ENCODE assay signal across 21 mouse cellular contexts in the genomic region with DNA sequence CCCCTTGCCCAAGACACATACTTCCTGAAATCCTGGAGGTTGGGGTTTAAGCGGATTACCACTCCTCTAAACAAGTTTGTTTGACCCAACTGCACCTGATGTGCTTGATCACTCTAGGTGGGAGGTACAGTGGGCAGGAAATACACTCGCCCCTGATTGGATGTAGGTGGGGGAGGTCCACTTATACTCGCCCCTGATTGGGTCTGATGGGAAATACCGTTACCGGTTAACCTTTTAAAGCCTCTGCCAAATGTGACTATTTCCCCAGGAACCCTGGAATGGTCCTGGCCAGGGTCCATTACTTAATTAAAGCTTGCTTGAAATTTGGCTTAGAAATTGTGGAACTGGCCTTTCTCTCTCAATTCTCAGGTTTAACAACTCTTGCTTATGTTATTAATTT. TPM values are rescaled to one million over a fixed set of nuclear protein-coding genes. Genes with fewer than 3 reads are reported as not detected.
DNase-seq lines count a peak whose midpoint lies in the region; ATAC-seq and TF ChIP-seq lines count a peak whose summit lies in the region.
"Had no signal": no experiment of that assay in that cellular context is flagged by ENCODE, and none has a peak within 500 bp of the region (broad histone marks: within the 10 kb centered on the region; RNA-seq: fewer than 3 reads in every experiment).

No protein-coding gene starts in this region.

- no peak overlapping the region for H3K4me3 ChIP-seq in kidney, embryonic 15.5 days (replicated peaks)
- no peak overlapping the region for H3K4me3 ChIP-seq in liver, postnatal 0 days (ENCODE audit: low read depth, low read length)
- H3K4me3 ChIP-seq in liver, embryonic 11.5 days (ENCODE audit: low read depth, low read length): no peak overlapping the region
- H3K4me3 ChIP-seq in layer of hippocampus, adult 2 months: no peak overlapping the region
- H3K4me3 ChIP-seq: embryonic facial prominence, embryonic 12.5 days; erythroblast, embryonic 14.5 days; heart, adult 2 months; hindbrain, embryonic 15.5 days; limb, embryonic 12.5 days; stomach, embryonic 15.5 days had no signal

- no peak for TF ChIP-seq CTCF in liver, postnatal 0 days (IDR thresholded peaks at IDR 0.05; ENCODE audit: low read depth)
- TF ChIP-seq CTCF in layer of hippocampus, adult 2 months (conservative IDR thresholded peaks at IDR 0.05): no peak

- no peak overlapping the region for H3K9ac ChIP-seq in kidney, embryonic 15.5 days
- H3K9ac ChIP-seq in liver, postnatal 0 days (replicated peaks): no peak overlapping the region
- H3K9ac ChIP-seq in liver, embryonic 11.5 days (ENCODE audit: low read depth, low read length): no peak overlapping the region
- H3K9ac ChIP-seq: embryonic facial prominence, embryonic 12.5 days; hindbrain, embryonic 15.5 days; limb, embryonic 12.5 days; stomach, embryonic 15.5 days had no signal

- no peaks in the 10 kb centered on the region for H3K27me3 ChIP-seq in kidney, embryonic 15.5 days
- no peaks in the 10 kb centered on the region for H3K27me3 ChIP-seq in liver, postnatal 0 days (ENCODE audit: insufficient read depth, low read length)
- no peaks in the 10 kb centered on the region for H3K27me3 ChIP-seq in liver, embryonic 11.5 days (replicated peaks; ENCODE audit: control insufficient read depth, insufficient read depth, low read length)
- H3K27me3 ChIP-seq: embryonic facial prominence, embryonic 12.5 days; hindbrain, embryonic 15.5 days; limb, embryonic 12.5 days; stomach, embryonic 15.5 days had no signal

- H3K4me1 ChIP-seq in kidney, embryonic 15.5 days: no peaks in the 10 kb centered on the region
- peaks cover 5% of the 10 kb centered on the region; the same call in 1 of the 2 replicates for H3K4me1 ChIP-seq in liver, postnatal 0 days (ENCODE audit: insufficient read depth)
- H3K4me1 ChIP-seq in liver, embryonic 11.5 days (replicated peaks; ENCODE audit: control insufficient read depth, insufficient read depth, low read length): no peaks in the 10 kb centered on the region; the same call in 1 of the 2 replicates
- H3K4me1 ChIP-seq: embryonic facial prominence, embryonic 12.5 days; hindbrain, embryonic 15.5 days had no signal

- no peak for ATAC-seq in kidney, embryonic 15.5 days (replicated peaks; ENCODE audit: low FRiP score)
- peak; percentile 87 for ATAC-seq in liver, postnatal 0 days
- no peak for ATAC-seq in liver, embryonic 11.5 days (replicated peaks; ENCODE audit: low FRiP score)
- ATAC-seq: forebrain, embryonic 14.5 days; intestine, postnatal 0 days; midbrain, embryonic 16.5 days had no signal

- WGBS in kidney, embryonic 15.5 days: 84% methylated on average over 5 of the region's 5 CpGs
- WGBS in liver, postnatal 0 days (ENCODE audit: insufficient replicate concordance): 83% methylated on average over 5 of the region's 5 CpGs
- WGBS in liver, embryonic 11.5 days: 77% methylated on average over 5 of the region's 5 CpGs

- H3K9me3 ChIP-seq in kidney, embryonic 15.5 days (replicated peaks): no peaks in the 10 kb centered on the region
- H3K9me3 ChIP-seq in liver, postnatal 0 days (ENCODE audit: low read length): no peaks in the 10 kb centered on the region
- no peaks in the 10 kb centered on the region for H3K9me3 ChIP-seq in liver, embryonic 11.5 days (ENCODE audit: control insufficient read depth, low read length)
- H3K9me3 ChIP-seq: embryonic facial prominence, embryonic 12.5 days; hindbrain, embryonic 15.5 days; limb, embryonic 12.5 days; stomach, embryonic 15.5 days had no signal

- no peak overlapping the region for H3K4me2 ChIP-seq in kidney, embryonic 15.5 days
- H3K4me2 ChIP-seq in liver, postnatal 0 days (ENCODE audit: low read depth, low read length): no peak overlapping the region
- no peak overlapping the region for H3K4me2 ChIP-seq in liver, embryonic 11.5 days
- H3K4me2 ChIP-seq: embryonic facial prominence, embryonic 12.5 days; hindbrain, embryonic 15.5 days; limb, embryonic 12.5 days; stomach, embryonic 15.5 days had no signal

- 0 out of 2 replicates have a peak, but pooled peaks have one; percentile 20 for TF ChIP-seq EP300 in liver, postnatal 0 days (IDR thresholded peaks at IDR 0.05; ENCODE audit: low read depth)

- peaks cover 20% of the 10 kb centered on the region for H3K36me3 ChIP-seq in kidney, embryonic 15.5 days
- peaks cover 21% of the 10 kb centered on the region for H3K36me3 ChIP-seq in liver, postnatal 0 days (replicated peaks; ENCODE audit: insufficient read depth, low read length)
- H3K36me3 ChIP-seq in liver, embryonic 11.5 days (ENCODE audit: control insufficient read depth, insufficient read depth, low read length): peaks cover 5% of the 10 kb centered on the region; the same call in 1 of the 2 replicates

- DNase-seq in kidney, adult 11 months: peak; percentile 90
- DNase-seq in liver, postnatal 0 days: no peak
- no peak for DNase-seq in liver, embryonic 11.5 days (ENCODE audit: low spot score)
- DNase-seq in kidney, postnatal 14 days: peak; percentile 69
- DNase-seq in layer of hippocampus, adult 2 months (ENCODE audit: low spot score in 2 of 2): no peak
- no peak for DNase-seq in ovary, postnatal 36 days (ENCODE audit: low spot score)
- DNase-seq in right cerebral cortex, postnatal 10 days (ENCODE audit: low spot score in 2 of 2): no peak
- DNase-seq: cerebellum, adult 9-11 months; gastrocnemius, postnatal 14 days; heart, adult 2 months; heart, postnatal 4 days; lung, postnatal 14 days had no signal

- no peak overlapping the region for H3K27ac ChIP-seq in kidney, embryonic 15.5 days
- H3K27ac ChIP-seq in liver, postnatal 0 days (ENCODE audit: low read depth): peak overlapping the region; percentile 58
- H3K27ac ChIP-seq in liver, embryonic 11.5 days (ENCODE audit: low read depth, low read length): no peak overlapping the region
- H3K27ac ChIP-seq in layer of hippocampus, adult 2 months: no peak overlapping the region
- H3K27ac ChIP-seq: embryonic facial prominence, embryonic 12.5 days; heart, adult 2 months; hindbrain, embryonic 15.5 days; limb, embryonic 12.5 days; stomach, embryonic 15.5 days had no signal

RNA-seq across cellular contexts. Expression of a gene that starts 11.5 kb away (rescaled TPM):
- 120 and 125 TPM in 2 replicates for polyA plus RNA-seq in kidney, embryonic 15.5 days (2015; fragmentation: Nextera tagmentation; extraction: Ambion mirVana)
- 96.4 and 96.8 TPM in 2 replicates for polyA plus RNA-seq in liver, postnatal 0 days (2015; fragmentation: Nextera tagmentation; extraction: Ambion mirVana)
- 129 and 132 TPM in 2 replicates for polyA plus RNA-seq in liver, embryonic 11.5 days (2014; fragmentation: Nextera tagmentation; extraction: Ambion mirVana)
- total RNA-seq in layer of hippocampus, adult 2 months (2021): 10 to 100 TPM; 62.9 to 65.3 TPM

Comparison
In these comparisons a context has a peak if more than half of its experiments do, and no peak if none do; other contexts are left out.
1. DNase-seq: peak in kidney, adult 11 months (single experiment) and kidney, postnatal 14 days (single experiment); none in liver, postnatal 0 days (single experiment), liver, embryonic 11.5 days (single experiment), layer of hippocampus, adult 2 months (0 of 2), ovary, postnatal 36 days (single experiment) and right cerebral cortex, postnatal 10 days (0 of 2).